Mouse (Mus musculus) thymus, adult 2 months (tissue): ENCODE data around the gene Usp6nl.

Experiments used
- CTCF ChIP-seq: fragments of 200-500 bp; IDR thresholded peaks from 2 replicates; pipeline ENCODE4 v1.5.1; 2012; ENCODE audit warnings: mild to moderate bottlenecking, control low read depth, low read length, moderate library complexity, borderline replicate concordance; ENCODE audit not compliant: control insufficient read depth, poor library complexity, insufficient read depth; ENCODE audit errors: extremely low read depth
- POLR2A ChIP-seq: fragments of 200-500 bp; IDR thresholded peaks from 2 replicates; pipeline ENCODE4 v1.6.1; 2012; ENCODE audit warnings: mild to moderate bottlenecking, low read length, control low read depth, moderate library complexity; ENCODE audit not compliant: control insufficient read depth, poor library complexity, insufficient read depth; ENCODE audit errors: extremely low read depth

GRCm38 (mm10) chr2:6401039-6401438 lies 78.6 kb downstream of the Usp6nl start:
- no peak for TF ChIP-seq POLR2A
- TF ChIP-seq CTCF = no peak
